Mouse (Mus musculus): ENCODE results near the gene Tmsb4x.

- TF ChIP-seq CTCF (IDR thresholded peaks at IDR 0.05; ENCODE audit: low read depth, low read length): no peak
- TF ChIP-seq POLR2A (IDR thresholded peaks at IDR 0.05; ENCODE audit: extremely low read depth, insufficient read depth, low read length): no peak
Observed at GRCm38 (mm10) chrX:167208506-167208820, 652 bp downstream of the Tmsb4x start.
